Mouse (Mus musculus): ENCODE data around the gene Zfp977. TPM values are rescaled to one million over a fixed set of nuclear protein-coding genes. Genes with fewer than 3 reads are reported as not detected.
"Not testable (repeated sequence)": the region's sequence is repeated elsewhere in the genome, so short reads cannot be mapped to it uniquely, and the experiment has no call there.

Gene Zfp977
- polyA plus RNA-seq (2012; rRNA removed), result 0.62 and 0.75 TPM in 2 replicates

DNA sequence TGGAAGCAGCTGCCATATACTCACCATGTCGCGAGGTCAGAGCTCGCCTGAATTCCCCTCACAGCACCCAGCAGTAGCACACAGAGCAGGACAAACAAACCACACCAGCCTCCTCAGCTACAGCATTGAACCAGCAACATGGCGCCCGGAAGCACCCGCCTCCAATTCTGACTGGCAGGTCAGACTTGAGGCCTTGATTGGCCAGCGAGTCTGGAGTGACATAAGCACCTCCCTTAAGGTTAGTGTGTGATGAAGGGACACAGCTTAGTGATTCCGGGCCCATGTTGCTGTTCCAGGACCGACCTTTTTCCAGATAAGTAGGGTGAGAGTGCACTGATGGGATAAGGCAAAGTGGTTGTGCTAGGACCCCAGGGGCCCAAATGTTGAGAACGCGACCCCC is at the start of gene Zfp977:
Zfp977 (minus strand) TSS at position 135 of the 400 bp plus-strand sequence.
- not testable (repeated sequence) for H3K27ac ChIP-seq (ENCODE audit: insufficient read depth, low read length); H3K4me1 ChIP-seq (ENCODE audit: control insufficient read depth, insufficient read depth, low read length); H3K4me3 ChIP-seq (ENCODE audit: insufficient read depth, low read length)

DNA sequence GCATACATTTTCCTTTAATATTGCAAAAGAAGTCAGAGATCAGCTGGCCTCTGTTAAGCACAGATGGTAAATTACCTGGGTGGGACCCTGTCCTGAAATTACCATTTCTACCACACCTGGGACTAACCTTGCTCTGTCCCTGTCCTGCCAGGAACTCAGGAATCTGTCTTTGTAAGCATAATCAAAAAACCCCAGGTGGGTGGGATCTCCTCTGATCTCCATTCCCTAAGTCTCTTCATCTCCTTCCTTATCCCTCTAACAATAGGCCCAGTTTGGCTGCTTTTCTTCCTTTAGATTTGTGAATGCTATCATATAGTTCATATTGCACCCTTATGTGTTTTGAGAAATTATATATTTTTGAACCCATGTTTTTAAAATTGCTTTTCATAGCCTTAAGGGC is 38.7 kb upstream of the Zfp977 start:
- not testable (repeated sequence) for H3K4me1 ChIP-seq (ENCODE audit: control insufficient read depth, insufficient read depth, low read length); H3K27ac ChIP-seq (ENCODE audit: insufficient read depth, low read length); H3K4me3 ChIP-seq (ENCODE audit: insufficient read depth, low read length)

DNA sequence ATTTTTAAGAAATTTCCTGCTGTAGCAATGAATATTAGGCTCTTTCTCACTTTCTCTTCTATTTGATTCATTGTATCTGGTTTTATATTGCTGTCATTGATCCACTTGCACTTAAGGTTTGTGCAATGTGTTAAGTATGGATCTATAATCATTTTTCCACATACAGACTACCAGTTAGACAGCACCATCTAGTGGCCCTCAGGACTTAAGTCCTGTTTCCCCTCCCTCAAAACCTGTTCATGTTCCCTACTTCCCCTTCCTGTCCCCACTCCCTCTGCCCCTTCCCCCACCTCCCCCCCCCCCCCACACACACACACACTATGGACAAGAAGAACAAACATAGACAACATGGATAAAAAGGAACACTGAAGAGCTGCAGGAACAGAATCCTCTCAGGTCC is 3.3 kb upstream of the Zfp977 start:
- not testable (repeated sequence) for H3K27ac ChIP-seq (ENCODE audit: insufficient read depth, low read length); H3K4me3 ChIP-seq (ENCODE audit: insufficient read depth, low read length); H3K4me1 ChIP-seq (ENCODE audit: control insufficient read depth, insufficient read depth, low read length)

DNA sequence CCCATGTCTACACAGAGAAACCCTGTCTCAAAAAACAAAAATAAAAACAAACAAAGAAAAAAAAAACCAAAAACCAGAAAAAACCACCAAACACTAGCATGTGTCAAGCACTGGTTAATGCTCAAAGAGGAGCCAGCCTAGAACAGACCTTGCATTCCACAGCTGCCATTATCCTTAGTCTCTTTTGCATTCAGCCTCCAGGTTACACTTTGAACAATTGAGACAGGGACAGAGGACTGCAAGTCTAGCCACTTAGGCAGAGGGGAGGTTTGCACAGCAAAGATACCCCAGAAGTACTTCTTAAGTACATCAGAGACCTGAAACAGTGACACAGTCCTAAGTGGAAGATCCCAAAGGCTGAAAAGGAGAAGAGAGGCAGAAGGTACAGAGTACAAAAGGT is 1.0 kb downstream of the Zfp977 start:
- not testable (repeated sequence) for H3K27ac ChIP-seq (ENCODE audit: insufficient read depth, low read length); H3K4me3 ChIP-seq (ENCODE audit: insufficient read depth, low read length); H3K4me1 ChIP-seq (ENCODE audit: control insufficient read depth, insufficient read depth, low read length)

DNA sequence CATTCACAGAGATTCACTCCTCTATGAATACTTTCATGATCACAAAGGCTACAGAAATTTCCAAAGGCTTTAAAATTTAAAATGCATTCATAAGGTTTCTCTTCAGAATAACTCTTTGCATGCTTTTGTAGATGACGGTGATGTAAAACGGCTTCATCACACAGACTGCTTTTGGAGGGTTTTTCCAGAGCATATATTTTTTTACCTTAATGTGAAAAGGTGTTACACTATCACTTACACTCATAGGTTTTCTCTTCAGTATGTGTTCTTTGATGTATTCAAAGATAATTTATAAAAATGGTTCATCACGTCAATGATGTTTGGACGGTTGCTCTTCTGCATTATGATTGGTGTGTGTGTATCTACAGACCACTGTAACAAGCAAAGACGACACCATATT is 13.9 kb downstream of the Zfp977 start, which contains the start of gene Gm21028:
Gm21028 (minus strand) TSS at position 101 of the 400 bp plus-strand sequence.
- H3K27ac ChIP-seq (ENCODE audit: insufficient read depth, low read length), result no peak within 1 kb of the TSS
- no peaks in the 10 kb centered on the region for H3K4me1 ChIP-seq (ENCODE audit: control insufficient read depth, insufficient read depth, low read length)
- no peak within 1 kb of the TSS for H3K4me3 ChIP-seq (ENCODE audit: insufficient read depth, low read length)
- TF ChIP-seq POLR2A (IDR thresholded peaks at IDR 0.05; ENCODE audit: extremely low read depth, insufficient read depth, low read length) (no peak), CTCF (IDR thresholded peaks at IDR 0.05; ENCODE audit: extremely low read depth, insufficient read depth, low read length) (no peak)

DNA sequence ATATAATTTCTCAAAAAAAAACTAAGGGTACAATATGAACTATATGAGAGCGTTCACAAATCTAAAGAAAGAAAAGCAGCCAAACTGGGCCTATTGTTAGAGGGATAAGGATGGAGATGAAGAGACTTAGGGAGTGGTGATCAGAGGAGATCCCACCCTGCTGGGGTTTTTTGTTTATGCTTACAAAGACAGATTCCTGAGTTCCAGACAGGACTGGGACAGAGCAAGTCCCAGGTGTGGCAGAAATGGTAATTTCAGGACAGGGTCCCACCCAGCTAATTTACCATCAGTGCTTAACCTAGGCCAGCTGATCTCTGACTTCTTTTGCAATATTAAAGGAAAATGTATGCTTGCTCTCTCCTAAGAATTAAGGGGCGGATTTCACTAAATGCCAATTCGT is 40.6 kb downstream of the Zfp977 start:
- H3K27ac ChIP-seq (ENCODE audit: insufficient read depth, low read length), result no peak overlapping the region
- no peak overlapping the region for H3K4me3 ChIP-seq (ENCODE audit: insufficient read depth, low read length)
- H3K4me1 ChIP-seq (ENCODE audit: control insufficient read depth, insufficient read depth, low read length), result no peaks in the 10 kb centered on the region
- TF ChIP-seq CTCF (IDR thresholded peaks at IDR 0.05; ENCODE audit: extremely low read depth, insufficient read depth, low read length) (no peak), POLR2A (IDR thresholded peaks at IDR 0.05; ENCODE audit: extremely low read depth, insufficient read depth, low read length) (no peak)

Other genes with a start within 250 kb of the Zfp977 start
- gene 4933421I07Rik, start 144.4 kb downstream of the Zfp977 start, polyA plus RNA-seq (2012; rRNA removed), result not detected in 2 replicates
- 9.0 and 10.7 TPM in 2 replicates for gene Zfp141, start 86.8 kb downstream of the Zfp977 start, polyA plus RNA-seq (2012; rRNA removed)
- not detected in 2 replicates for gene Gm21028, start 14.0 kb downstream of the Zfp977 start, polyA plus RNA-seq (2012; rRNA removed)
- 1.3 and 1.5 TPM in 2 replicates for gene Zfp976, start 50.0 kb upstream of the Zfp977 start, polyA plus RNA-seq (2012; rRNA removed)
- gene Zfp975, start 100.2 kb upstream of the Zfp977 start, polyA plus RNA-seq (2012; rRNA removed), result 3.4 and 4.1 TPM in 2 replicates
- not detected in 2 replicates for gene Gm17067, start 134.5 kb upstream of the Zfp977 start, polyA plus RNA-seq (2012; rRNA removed)
- gene Vmn2r62, start 201.0 kb upstream of the Zfp977 start, polyA plus RNA-seq (2012; rRNA removed), result not detected in 2 replicates

Data from cortical plate, adult 2 months (tissue).